Mouse (Mus musculus) cerebral cortex, adult 2 months (tissue): ENCODE measurements around the gene Kif3c.

ENCODE experiments used
- WGBS: fragments of 180-500 bp; shearing (Covaris S2); methylation state at CpG from one replicate; pipeline ENCODE4 v1.1.7; 2018; 5-methylcytosine and 5-hydroxymethylcytosine counted together

The Kif3c gene

DNA sequence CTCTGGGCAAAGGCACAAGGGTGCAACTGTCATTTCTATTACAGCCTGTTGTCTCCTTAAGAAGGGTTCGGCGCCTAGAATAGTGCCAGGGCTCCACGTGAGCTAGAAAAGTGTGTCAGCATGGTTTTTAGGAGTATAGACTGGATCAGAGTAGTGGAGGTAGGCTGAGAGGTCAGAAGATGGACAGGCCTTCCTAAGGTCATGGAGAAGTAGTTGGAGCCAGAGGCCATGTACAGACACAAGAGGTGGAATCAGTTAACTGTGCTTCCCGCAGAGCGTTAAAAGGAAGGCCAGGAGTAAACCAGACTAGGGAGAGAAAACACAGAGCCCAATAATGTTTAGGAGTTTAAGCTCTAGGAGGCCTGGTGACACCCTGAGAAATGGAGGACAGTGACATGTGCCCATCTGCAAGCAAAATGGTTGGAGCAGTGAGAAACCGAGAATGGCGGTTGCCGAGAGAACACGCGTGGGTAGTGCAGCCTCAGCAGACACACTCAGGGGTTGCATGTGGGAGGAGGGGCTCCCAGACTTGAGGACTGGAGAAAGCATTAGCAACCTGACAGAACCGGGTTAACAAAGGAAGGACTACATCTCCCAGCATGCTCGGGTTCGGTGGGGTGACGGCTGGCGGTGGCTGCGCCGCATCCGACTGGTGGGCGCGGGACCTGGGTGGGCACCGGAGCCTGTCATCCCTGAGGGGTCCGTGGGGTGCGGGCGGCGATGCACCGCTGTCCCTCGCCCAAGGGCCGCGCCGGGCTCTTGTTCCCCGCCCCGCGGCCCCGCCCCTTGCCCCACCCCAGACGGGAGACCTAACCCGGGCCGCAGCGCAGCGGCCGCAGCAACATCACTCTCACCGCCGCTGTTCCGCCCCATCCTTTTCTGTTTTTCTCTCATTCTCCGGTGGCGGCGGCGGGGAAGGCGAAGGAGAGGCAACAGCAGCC is at the start of gene Kif3c:
Gene Kif3c (plus strand): TSS at position 625 of the 941 bp plus-strand sequence.
- WGBS: 4% methylated on average over 48 of the region's 48 CpGs

DNA sequence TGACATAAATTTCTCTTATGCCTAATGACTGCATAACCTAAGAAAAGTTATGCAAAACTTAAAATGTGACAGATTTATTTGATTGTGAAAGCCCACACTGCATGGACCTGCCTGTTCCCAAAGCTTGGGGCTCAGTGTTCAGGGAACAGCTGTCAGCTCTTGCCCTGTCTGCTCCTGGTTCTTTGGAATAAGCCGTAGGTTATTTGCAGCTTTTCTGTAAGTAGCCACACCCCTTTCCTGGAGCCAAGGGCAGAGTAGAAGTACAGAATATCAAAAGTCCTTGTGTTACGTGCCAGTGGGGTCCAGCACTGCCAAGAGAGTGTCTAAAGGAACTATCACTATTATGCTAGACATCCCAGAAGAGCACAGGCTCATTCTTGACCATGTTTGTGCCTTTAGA is 48.8 kb upstream of the Kif3c start:
- WGBS: 38% methylated on average over 2 of the region's 2 CpGs

DNA sequence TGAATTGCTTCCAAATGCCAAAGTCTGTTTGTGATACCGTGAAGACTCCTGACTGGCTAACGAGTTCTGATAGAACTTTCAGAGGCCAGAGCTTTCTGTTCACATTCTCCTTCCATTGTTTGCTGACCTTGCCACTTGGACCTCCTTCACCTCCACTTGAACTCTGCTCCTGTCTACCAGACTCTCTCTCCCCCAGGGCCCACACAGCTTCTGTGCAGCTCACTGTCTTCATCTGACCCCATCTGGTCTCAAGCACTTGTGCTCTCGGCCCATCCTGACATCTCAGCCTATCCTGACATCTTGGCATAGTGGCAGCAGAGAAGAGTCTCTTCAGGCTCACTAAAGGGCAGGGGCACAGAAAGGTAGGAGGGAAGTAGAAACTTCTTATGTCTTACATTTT is 48.0 kb upstream of the Kif3c start:
- 81% methylated on average over 3 of the region's 3 CpGs for WGBS

DNA sequence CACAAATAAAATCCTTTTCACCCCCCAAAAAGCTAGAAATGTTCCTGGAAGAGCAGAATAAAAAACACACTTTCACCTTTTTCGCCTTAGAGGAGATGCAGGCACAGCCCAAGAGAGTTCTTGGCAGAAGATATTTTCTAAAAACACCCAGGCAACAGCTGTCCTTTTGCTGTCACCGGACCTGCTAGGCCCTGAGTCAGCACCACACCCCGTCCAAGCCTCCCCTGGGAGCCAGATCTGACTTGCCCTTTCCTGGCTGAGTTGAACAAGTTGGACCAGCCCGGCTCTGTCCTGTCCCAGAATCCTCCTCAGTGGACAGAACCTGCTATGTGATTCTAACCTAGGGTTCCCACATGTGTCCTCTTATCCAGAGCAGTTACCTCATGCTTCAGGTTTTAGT is 45.6 kb upstream of the Kif3c start:
- 41% methylated on average over 4 of the region's 4 CpGs for WGBS

DNA sequence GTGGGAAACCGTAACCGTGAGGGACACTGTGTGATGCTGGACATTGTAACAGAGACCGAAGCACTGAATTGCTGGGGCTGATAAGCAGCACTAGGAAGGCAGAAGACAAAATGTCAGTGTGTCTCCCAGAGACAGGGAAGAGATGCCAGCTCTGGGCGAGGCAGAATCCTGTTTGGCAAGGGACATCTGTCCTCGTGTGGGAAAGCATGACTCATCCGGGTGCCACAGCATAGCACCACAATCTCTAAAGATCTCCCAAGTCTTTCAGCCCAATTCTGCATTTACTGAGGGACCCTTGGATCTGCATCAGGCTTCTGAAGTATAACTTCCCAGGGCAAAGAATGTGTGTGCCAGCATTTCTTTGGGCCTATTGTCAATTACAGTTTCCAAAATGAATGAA is 41.7 kb upstream of the Kif3c start:
- WGBS: 37% methylated on average over 6 of the region's 6 CpGs

DNA sequence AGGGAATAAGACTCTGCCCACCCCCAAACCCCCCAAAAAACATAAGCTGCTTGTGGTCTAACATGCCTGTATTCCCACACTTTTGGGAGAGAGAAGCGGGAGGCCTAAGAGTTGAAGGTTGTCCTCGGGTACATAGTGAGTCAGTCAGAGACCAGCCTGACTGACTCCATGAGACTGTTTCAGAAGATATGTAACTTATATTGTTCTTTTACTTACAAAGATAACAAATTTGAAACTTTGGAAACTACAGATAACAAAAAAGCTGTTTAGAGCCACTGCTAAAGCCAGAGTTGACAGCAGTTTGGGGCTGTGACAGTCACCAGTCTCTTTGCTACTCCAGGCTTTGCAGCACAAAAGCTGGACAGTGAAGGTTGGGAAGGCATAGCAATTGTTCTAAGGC is 39.7 kb upstream of the Kif3c start:
- WGBS: 94% methylated on average over 2 of the region's 2 CpGs

DNA sequence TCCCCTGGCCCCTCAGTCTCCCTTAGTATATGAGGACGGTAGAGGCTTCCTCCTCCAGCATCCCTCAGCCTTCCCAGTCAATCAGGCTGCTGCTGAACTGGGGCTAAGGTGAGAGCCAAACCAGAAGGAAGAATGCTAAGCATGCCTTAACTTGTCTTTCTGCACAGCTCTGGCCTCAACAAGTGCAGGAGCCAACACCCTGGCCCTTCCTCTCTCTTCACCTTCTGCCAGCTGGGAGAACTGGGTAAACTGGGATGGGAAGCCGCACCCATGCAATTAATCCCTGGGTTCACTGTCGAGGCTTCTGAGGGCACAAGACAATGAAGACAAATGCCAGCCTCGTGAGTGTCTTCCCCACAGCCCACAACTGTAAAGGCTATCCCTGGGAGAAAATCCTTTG is 35.3 kb upstream of the Kif3c start:
- 83% methylated on average over 4 of the region's 4 CpGs for WGBS

DNA sequence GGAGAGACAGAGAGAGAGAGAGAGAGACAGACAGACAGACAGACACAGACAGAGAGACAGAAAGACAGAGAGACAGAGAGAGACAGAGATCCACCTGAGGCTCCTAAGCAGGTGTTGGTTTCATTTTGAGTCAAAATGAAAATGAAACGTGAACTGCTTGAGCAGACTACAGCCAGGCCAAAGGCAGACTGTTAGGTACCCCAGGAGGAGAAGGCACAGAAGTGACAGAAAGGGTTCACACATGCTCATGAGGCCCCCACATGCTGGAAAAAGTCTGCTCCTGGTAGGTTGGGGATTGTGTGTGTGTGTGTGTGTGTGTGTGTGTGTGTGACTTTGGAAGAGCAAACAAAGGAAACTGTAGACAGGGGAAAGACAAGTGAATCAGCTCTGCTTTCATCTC is 26.0 kb upstream of the Kif3c start:
- 76% methylated on average over 1 of the region's 1 CpGs for WGBS

DNA sequence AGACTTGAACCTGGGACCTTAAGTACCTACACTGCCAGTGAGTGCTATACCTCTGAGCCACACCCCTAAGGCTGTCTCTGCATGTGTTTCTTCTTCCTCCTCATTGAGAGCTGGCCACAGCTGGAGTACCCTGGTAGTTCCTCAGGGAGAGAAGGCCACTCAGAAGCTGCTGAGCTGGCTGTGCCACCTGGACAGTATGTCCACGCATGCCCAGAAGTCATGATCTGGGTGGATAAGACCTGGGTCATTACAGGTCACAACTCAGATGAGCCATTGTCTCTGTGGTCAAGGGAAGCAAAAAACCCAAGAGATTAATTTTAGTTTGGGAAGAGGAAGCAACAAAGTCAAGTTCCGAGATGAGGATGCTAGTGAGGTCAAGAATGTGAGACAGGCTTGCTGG is 20.8 kb upstream of the Kif3c start:
- 94% methylated on average over 2 of the region's 2 CpGs for WGBS

DNA sequence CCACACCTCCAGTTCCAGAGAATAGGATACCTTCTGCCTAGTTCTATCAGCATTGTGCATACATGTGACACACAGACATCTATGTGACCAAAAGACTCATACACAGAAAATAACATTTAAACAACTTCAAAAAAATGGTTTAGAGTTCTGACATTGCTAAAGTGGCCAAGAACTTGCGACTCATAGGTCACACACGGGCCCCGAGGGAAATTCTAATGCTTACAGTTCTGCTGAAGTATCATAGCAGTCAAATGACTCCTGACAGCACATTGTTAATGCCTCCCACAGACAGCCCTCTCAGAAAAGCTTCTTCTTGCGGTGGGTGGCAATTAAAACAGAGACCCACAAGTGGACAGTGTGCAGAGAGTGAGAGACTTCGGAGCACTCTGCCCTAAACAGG is 19.9 kb upstream of the Kif3c start:
- 85% methylated on average over 5 of the region's 5 CpGs for WGBS

DNA sequence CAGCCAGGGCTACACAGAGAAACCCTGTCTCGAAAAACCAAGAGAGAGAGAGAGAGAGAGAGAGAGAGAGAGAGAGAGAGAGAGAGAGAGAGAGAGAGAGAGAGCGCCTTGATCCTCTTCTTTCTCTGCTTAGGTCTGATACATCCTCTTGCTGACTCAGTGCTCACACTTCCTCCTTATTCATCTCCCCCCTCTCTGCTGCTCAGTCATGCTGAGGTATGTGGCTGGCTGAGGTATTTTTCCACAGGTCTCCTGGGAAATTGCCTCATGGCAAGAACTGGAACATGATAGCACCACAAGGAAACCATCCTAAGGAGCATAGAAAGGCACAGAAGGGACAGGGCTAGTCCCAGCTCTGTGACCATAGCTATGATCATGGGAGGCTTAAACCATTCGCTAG is 15.5 kb upstream of the Kif3c start:
- 69% methylated on average over 2 of the region's 3 CpGs for WGBS

DNA sequence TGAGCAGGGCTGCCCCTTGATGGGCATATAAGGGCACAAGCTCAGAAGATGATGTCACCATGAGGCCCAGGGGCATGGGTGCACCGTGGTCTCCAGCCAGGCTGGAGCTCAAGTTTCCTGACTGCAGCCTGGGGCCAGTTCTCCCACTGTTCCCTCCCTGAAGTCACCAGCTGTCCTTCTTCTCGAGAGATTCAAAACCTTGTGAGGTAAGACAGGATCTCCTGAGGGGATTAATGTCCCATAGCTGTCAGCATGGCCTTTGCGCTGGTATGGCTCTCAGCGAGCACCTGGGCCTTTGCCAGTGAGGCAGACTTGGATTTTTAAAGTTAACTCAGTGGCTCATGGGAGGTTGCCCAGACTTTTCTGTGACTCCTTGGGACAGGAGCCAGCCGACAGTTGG is 14.8 kb upstream of the Kif3c start:
- WGBS: 57% methylated on average over 5 of the region's 5 CpGs

DNA sequence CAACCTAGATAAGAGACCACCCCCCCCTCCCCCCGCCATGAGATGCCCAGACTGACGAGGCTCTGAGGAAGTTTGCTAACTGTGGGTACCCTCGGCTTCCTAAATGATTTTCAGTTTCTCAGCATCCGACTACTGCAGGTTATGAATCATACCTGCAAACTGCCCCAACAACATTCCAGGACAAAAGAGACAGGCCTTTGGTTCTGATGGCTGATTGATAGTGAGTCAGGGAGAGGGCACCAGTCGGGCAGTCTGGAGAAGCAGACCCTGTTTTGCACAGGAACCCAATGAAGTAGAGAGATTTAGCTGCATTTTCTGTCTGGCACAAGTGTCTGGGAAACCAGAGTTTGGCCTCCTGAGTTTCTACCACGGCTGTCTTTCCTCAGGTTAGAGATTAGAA is 12.7 kb upstream of the Kif3c start:
- 89% methylated on average over 6 of the region's 6 CpGs for WGBS

DNA sequence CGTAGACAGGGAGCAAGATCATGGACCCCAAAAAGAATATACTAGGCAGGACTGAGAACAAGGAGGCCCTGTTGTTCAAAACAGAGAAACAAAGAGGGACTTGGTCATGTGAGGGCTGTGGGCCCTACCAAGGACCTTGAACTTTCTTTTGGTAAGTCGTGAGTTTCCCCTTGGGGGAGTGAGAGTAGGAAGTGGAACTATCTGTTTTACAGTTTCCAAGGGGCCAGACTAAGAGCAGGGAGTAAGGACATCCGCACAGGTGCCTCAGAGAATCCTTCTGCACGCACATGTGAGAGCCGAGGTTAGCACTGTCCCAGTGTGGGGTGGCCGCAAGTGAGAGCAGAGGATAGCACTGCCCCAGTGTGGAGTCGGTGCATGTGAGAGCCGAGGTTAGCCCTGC is 9.9 kb upstream of the Kif3c start:
- WGBS: 80% methylated on average over 8 of the region's 8 CpGs

DNA sequence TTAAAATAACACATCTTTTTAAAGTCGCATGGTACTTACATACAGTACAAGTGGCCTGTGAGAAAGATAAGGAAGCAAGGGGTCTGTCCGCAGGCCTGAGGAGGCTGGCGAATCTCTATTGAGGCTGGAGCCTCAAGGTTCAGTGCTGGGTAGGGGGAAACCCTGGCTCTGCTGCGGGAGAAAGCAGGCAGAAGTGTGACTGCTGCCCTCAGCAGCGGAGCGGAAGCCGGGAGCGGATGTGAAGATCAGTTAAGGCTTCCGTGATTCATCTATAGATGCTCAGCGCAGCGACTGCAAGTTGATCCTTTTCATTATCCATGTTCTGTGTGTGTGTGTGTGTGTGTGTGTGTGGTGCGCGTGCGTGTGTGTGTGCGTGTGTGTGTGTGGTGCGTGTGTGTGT is 8.1 kb upstream of the Kif3c start:
- WGBS: 67% methylated on average over 16 of the region's 16 CpGs

DNA sequence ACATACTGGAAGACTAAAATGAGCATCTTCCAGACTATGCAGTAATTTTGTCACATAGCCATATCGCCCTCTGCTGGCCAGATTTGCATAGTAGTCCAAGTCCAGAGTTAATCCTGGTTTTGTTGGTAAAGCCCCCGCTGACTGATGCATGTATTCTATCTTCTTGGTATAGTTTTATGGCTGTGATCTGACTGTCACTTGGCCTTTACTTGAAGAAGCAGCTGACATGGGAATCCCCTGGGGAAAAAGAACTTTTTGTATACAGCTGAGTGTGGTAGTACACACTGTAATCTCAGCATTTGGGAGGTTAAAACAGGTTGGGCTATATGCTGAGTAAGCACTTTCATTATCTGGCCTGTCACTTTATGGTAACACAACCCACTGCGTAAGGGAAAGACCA is 5.6 kb upstream of the Kif3c start:
- WGBS: 19% methylated on average over 3 of the region's 3 CpGs

DNA sequence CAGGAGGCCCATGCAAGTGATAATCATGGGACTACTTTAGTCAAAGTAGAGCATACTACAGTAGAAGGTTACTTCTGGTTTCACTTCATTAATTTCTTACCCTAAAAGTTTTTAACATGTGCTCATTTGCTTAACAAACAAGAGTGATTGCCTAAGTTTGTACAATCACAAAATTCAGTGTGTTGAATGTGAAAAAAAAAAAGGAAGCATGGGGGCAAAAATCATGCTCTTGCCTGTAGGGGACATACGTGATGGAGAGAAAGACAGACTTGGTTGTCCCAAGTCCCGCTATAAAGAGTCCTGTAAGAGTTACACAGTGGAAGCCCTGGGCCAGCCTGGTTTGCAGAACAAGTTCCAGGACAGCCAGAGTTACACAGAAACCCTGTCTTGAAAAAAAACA is 4.9 kb upstream of the Kif3c start:
- 88% methylated on average over 2 of the region's 2 CpGs for WGBS

DNA sequence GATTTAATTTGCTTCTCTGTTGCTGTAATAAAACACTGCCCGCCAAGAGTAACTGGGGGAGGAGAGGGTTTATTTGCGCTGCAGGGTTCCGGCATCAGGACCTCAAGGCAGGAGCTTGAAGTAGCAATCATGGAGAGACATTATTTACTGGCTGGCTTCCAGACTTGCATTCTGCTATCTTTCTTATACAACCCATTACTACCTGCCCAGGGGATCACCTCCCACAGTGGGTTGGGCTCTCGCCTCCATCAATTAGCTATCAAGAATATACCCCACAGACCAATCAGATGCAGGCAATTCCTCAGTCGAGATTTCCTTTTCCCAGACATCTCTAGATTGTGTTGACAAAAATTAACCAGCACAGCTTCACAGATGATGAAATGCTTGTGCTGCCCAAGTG is 856 bp upstream of the Kif3c start:
- 90% methylated on average over 5 of the region's 5 CpGs for WGBS

DNA sequence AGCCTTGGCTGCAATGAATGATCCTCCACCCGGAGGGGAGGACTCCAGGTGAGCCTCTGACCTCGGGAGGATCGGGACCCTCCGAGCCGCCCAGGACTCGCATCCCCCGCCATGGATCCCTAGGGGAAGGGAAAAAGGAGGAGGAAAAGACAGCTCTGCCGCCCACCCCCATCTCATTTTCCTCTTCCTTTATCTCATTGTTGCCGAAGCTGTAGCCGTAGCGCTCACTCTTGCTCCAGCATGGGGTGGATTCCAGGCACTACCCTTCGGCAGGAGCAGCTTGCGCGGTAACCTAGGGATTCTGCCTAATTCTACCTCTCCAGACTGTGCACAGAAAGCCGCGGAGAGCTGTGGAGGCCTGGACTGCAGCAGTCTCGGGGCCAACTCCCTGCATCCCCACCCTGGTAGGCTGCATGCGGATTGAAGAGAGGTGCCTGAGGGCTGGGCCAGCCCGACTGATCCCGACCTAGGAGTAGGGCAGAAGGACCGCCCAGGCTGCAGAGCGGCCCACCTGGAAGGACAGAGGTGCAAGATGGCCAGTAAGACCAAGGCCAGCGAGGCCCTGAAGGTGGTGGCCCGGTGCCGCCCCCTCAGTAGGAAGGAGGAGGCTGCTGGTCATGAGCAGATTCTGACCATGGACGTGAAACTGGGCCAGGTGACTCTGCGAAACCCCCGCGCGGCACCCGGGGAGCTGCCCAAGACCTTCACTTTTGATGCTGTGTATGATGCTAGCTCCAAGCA is 687 bp downstream of the Kif3c start:
- WGBS: 3% methylated on average over 31 of the region's 31 CpGs

DNA sequence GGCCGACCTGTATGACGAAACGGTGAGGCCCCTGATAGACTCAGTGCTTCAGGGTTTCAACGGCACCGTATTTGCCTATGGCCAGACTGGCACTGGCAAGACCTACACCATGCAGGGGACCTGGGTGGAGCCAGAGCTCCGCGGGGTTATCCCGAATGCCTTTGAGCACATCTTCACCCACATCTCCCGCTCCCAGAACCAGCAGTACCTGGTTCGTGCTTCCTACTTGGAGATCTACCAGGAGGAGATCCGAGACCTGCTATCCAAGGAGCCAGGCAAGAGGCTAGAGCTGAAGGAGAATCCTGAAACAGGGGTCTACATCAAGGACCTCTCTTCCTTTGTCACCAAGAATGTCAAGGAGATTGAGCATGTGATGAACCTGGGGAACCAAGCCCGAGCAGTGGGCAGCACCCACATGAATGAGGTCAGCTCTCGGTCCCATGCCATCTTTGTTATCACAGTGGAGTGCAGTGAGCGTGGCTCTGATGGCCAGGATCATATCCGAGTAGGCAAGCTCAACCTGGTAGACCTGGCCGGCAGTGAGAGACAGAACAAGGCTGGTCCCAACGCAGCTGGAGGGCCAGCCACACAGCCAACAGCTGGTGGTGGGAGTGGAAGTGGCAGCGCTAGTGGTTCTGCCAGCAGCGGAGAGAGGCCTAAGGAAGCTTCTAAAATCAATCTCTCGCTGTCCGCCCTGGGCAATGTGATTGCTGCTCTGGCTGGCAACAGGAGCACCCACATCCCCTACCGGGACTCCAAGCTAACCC is 1.4 kb downstream of the Kif3c start:
- WGBS: 37% methylated on average over 22 of the region's 22 CpGs

DNA sequence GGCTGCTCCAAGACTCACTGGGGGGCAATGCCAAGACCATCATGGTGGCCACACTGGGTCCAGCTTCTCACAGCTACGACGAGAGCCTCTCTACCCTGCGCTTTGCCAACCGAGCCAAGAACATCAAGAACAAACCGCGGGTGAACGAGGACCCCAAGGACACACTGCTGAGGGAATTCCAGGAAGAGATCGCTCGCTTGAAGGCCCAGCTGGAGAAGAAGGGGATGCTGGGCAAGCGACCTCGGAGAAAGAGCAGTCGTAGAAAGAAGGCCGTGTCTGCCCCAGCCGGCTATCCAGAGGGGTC is 2.0 kb downstream of the Kif3c start:
- 85% methylated on average over 14 of the region's 14 CpGs for WGBS

DNA sequence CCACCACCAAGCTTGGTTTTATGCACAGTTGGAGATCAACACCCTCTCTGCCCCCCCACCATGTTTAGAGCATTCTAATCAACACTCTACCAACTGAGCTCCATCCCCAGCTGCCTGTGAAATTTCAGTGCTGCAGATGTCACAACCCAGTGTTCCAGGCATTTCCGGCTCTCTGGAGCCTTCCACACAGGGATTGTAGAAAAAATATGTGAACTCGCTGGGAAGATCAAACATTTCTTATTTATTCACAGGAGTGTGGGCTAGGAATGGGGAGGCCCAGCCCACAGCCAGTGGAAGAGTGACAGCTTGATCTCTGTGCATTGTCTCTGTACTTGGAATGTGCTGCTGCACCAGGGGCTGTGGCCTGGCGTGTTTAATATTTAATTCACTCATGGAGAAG is 3.8 kb downstream of the Kif3c start:
- 5% methylated on average over 3 of the region's 3 CpGs for WGBS
